Mouse (Mus musculus): ENCODE measurements around the gene Chid1.

Gene Chid1

GRCm38 (mm10) chr7:141476226-141476980, 63.3 kb downstream of the Chid1 start:
- no peak for DNase-seq (ENCODE audit: low spot score)

- DNase-seq (ENCODE audit: low spot score) = no peak
These were observed 63.9 kb downstream of the Chid1 start for GRCm38 (mm10) chr7:141475805-141476158.

DNA sequence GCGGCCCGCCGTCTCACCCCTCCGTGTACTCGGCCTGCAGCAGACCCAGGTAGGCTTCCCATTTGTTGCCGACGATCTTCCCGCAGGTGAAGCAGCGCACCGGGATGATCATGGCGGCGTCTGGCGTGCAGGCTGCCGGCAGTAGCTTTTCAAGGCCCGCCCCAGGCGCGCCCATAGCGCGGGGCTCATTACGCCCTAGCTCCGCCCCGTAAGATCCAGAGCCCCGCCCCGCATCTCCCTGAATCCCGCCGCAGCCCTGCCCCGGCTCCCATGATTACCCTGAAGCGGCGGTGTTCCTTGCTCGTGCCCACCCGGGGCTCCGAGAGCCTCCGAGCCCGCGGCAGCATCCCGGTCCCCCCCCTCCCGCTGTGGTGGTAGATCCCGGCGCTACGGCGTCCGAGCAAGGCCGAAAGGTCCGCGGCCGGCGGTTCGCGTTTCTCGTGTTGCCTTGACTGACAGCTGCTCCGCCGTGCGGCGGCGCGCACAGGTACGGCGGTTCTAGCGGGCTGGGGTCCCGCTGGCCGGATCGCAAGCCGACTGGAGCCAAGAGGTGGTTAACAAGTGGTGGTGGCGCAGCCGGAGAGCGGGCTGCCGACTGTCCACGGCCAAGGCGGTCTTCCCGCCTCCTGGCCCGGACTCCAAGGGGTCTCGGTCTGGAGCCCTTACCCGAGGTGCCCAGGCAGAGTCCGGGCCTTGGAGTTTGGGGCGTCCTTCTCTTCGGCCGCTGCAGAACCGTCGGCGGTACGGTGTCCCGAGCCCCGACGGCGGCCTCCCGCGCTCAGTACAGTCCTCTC, 64.4 kb downstream of the Chid1 start, which contains the start of the genes Polr2l and Tspan4:
TSS of gene Polr2l (minus strand) at position 122 of the 794 bp plus-strand sequence.
TSS of gene Tspan4 (plus strand) at position 230 of the 794 bp plus-strand sequence.
- peak; percentile 85 for DNase-seq (ENCODE audit: low spot score)

DNA sequence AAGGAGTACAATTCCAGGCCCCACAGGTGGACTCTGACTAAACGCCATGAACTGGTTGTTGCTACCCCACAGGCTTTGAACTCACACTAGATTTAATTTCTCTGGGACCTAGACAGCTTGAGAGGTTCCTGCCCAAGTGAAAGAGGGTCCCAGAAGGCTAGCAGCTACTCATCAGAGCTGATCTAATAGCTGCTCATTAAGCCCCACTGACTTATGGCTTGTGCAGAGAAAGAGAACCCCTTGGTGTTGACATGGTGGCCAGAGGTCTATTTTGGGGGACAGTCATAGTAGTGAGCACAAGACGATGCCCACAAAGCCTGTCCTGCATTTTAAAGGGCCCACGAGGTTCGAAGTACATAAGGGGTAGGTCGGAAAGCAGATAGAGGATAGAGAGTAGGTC, 65.5 kb downstream of the Chid1 start:
- no peak for DNase-seq (ENCODE audit: low spot score)

GRCm38 (mm10) chr7:141472763-141473162, 66.9 kb downstream of the Chid1 start:
- DNase-seq (ENCODE audit: low spot score) = no peak

GRCm38 (mm10) chr7:141472226-141472625, 67.4 kb downstream of the Chid1 start:
- no peak for DNase-seq (ENCODE audit: low spot score)

GRCm38 (mm10) chr7:141471236-141471635, 68.4 kb downstream of the Chid1 start:
- DNase-seq (ENCODE audit: low spot score) = no peak

- DNase-seq (ENCODE audit: low spot score) = no peak
These were observed 69.1 kb downstream of the Chid1 start for GRCm38 (mm10) chr7:141470637-141470944.

DNA sequence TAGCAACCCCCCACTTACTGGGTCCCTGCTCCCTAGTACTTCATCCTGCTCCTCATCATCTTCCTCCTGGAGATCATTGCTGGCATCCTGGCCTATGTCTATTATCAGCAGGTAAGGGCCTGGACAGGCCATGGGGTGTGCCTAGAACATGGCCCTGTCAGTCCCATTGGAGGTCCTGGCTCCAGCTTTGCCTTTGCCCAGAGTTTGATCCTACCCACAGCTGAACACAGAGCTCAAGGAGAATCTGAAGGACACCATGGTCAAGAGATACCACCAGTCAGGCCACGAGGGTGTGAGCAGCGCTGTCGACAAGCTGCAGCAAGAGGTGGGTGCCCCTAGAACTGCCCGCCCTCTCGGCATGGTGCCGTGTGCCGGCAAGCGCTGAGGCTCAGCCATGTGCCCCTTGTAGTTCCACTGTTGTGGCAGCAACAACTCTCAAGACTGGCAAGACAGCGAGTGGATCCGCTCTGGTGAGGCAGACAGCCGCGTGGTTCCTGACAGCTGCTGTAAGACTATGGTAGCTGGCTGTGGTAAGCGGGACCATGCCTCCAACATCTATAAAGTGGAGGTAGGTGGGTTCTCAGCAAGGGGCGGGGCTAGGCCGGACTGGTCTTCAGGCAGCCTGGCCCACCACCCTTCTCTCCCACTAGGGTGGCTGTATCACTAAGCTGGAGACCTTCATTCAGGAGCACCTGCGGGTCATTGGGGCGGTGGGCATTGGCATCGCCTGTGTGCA, 69.6 kb downstream of the Chid1 start:
- no peak for DNase-seq (ENCODE audit: low spot score)

GRCm38 (mm10) chr7:141469352-141469751, 70.3 kb downstream of the Chid1 start:
- no peak for DNase-seq (ENCODE audit: low spot score)

DNA sequence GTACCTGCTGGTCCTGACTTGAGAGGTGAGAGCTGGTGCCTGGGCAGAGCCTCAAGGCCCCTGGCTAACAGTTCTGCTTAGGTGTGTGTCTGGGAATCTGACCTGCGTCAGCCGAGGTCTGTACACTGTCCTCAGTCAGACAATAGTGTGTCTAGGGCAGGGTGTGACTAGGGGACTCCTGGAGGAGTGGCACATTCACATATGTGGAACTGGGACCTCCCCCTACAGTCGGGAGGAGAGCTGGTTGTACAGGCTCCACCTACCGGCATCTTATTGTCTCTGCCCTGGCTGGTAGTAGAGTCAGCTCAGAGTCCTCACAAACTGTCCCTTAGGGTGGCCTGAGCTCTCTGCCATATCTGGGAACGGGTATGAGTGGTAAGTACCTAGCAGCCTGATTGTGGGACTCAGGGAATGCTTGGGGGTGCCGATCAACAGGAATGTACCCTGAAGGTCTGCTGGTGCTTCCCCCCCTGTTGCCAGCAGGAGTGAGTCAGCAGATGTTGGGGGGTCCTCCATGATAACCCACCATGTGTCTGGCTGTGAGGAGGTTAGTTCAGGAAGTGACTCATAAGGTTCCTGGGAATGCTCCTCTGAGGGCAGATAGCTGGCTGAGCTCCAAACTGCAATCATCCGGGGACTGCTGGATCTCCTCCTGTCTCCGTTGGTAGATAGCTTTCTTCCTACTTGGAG, 71.0 kb downstream of the Chid1 start:
- peak; percentile 72 for DNase-seq (ENCODE audit: low spot score)

DNA sequence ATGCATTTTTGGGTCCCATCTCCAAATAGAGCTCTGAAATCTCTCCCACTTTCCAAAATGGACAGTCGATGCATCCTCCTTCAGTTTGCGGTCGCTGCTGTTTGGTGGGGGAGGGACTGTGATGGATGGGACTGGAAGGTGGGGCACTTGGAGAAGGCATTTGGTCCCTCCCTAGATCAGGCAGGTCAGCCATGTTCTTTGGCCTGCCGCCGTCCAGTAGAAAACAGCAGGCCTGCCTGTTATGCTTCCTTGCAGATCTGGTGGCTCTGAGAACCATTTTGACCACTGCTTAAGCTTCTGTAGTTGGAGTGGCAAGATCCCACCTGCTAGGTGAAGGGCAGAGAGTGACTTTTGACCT, 71.5 kb downstream of the Chid1 start:
- DNase-seq (ENCODE audit: low spot score) = no peak

GRCm38 (mm10) chr7:141467230-141468030, 72.2 kb downstream of the Chid1 start, which contains the start of gene Cd151:
Gene Cd151 (plus strand): TSS chr7:141467392.
- DNase-seq (ENCODE audit: low spot score) = peak; percentile 81

GRCm38 (mm10) chr7:141466607-141467148, 73.0 kb downstream of the Chid1 start:
- DNase-seq (ENCODE audit: low spot score) = no peak

GRCm38 (mm10) chr7:141466045-141466394, 73.6 kb downstream of the Chid1 start:
- no peak for DNase-seq (ENCODE audit: low spot score)

DNA sequence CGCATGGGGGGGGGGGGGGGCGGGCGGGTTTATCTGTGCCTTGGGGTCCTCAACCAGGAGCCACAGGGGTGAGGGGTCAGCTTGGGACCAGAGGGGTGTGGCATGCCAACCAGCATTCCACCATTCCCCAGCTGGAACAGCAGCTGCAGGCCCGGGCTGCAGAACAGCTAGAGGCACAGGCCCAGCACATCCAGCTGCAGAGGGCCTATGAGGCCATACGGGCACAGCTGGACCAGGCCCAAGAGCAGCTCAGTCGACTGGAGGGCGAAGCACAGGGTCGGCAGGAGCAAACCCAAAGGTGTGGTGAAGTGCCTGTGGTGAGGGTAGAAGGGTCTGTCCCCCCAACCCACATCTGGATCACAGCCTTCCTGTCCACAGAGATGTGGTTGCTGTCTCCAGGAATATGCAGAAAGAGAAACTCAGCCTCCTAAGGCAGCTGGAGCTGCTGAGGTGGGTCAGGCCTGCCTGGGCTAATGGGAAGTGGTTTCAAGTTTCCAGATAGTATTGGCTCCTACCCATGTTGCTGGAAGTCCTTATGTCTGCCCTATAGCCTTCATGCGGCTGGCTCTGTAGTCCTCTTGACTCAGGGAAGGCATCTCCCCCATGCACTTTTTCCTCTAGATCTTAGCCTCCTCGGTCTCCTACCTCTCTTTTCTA, 74.1 kb downstream of the Chid1 start:
- DNase-seq (ENCODE audit: low spot score) = no peak

- no peak for DNase-seq (ENCODE audit: low spot score)
These were observed 75.0 kb downstream of the Chid1 start for GRCm38 (mm10) chr7:141464603-141465201.

DNA sequence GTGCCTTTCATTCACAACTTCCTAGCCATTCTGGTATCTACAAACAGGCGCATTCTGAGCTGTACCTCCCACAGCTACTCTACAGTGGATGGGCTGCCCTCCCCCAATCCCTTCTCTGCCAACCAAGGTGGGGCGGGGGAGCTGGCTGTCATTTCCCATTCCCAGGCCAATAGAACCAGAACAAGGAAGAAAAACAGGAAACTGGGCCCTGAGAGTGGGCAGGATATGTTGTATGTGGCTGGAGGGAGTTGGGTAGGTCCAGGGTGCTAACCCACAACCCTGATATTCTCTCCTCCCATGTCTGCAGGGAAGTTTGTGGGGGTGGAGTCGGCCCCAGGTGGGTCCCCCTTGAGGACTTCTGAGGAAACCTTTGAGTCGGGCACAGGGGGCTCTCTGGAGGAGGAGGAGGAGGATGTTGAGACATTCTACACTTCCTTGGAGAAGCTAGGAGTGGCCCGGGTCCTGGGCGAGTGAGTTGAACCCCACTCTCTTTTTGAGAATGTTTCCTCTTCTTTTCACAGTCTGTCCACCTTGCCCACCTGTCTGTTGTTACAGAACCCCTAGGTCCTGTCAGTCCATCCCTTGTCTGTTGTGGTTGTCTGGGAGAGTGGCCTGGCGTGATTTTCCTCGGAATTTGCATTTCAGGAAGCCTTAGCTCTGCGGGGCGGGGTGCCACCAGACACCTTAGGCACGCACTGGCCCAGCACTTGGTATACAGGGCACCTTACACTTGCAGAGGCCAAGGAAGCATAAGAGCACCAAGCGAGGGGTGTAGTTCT, 75.6 kb downstream of the Chid1 start:
- no peak for DNase-seq (ENCODE audit: low spot score)

- no peak for DNase-seq (ENCODE audit: low spot score)
These were observed 77.3 kb downstream of the Chid1 start for GRCm38 (mm10) chr7:141462333-141462821.

Measured in c-Kit-positive CD71-positive TER-119-positive erythroid progenitor cells, embryonic 14.5 days (primary cell).